Mouse (Mus musculus) hematopoietic stem cell, adult 5-6 weeks (primary cell): Measurements from ENCODE around the gene Gm5128. TPM values are rescaled to one million over a fixed set of nuclear protein-coding genes. Genes with fewer than 3 reads are reported as not detected.
A peak's percentile ranks its signal among the peaks of the same experiment; 100 is the strongest.
"Not testable (repeated sequence)": the region's sequence is repeated elsewhere in the genome, so short reads cannot be mapped to it uniquely, and the experiment has no call there.

Experiments
- ATAC-seq, 2 experiments: fragments of 125-278 bp in 1 of 2; replicated peaks in 1 of 2; 2 replicates each; pipeline ENCODE4 v1.8.0; 2016 to 2017; ENCODE audit warnings: inconsistent platforms in 2 of 2, mild to moderate bottlenecking in 2 of 2, moderate number of reproducible peaks in 2 of 2, low read depth in 1 of 2, moderate TSS enrichment in 1 of 2; ENCODE audit not compliant: low FRiP score in 2 of 2, poor library complexity in 2 of 2, severe bottlenecking in 2 of 2, insufficient read depth in 1 of 2, low TSS enrichment in 1 of 2
- total RNA-seq: library from RNA; stranded (forward); fragments of 172-1452, 232-1000 nt; gene quantifications from 2 replicates; pipeline ENCODE4 v1.2.3, GENCODE M21; 2017

Gene Gm5128
- total RNA-seq, result not detected in 2 replicates

DNA sequence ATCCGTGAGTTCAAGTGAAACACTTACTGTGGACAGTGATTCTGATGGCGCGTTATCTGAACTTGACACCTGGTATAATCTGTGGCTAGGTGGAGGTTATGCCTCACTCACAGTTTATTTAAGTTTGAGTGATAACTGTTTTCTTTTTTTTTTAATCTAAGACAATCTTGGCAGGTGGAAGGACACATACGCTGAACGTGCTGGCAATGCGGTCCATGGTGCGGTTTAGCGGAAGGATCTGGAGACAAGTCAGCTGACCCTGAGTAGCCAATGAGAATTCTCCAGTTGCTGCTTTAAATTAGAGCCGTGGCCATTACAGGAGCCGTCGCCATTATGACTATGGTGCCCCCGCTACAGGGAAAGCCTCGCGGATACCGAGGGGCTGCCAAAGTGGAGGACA, at the start of gene Gm5128:
Gene Gm5128 (plus strand): TSS at position 301 of the 400 bp plus-strand sequence.
- ATAC-seq, result not testable (repeated sequence)

DNA sequence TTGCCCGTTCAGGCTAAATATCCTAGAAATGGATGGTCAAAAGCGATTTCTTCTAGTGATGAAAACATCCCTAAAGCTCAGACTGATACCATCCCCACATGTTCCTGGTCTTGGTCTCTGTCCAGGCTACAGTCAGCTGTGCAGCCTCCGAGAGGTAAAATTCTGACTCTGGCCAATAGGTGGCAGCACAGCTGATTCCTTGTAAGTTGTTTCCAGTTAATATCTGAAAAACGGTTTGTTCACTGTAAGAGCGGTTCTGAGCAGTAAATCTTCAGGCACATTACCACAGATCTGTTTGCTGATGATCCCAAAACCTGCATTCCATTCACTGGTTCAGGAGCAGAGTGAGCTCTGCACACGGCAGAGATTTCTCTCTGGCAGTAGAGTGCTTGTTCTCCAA, 12.4 kb upstream of the Gm5128 start:
- ATAC-seq, result peak in 1 of 2 experiments; percentile 58; a peak in 1 of 4 replicates

DNA sequence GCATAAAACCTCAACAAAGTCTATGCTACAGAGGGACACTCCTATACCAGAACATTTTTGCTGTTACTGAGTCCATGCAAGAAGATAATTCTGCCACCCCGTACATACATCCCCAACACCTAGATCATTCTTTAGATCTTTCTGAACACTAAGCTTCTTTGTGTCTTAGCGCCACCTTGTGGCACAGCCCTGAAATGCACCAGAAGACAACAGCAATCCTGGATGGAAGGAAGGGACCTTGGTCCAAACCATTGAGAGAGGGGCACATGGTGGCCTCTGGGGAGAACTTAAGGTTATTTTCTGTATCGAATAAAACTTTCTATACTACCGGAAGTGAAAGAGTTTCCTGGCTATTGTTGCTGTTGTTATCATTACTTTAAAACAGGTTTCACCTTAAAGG, 11.1 kb upstream of the Gm5128 start:
- not testable (repeated sequence) for ATAC-seq

DNA sequence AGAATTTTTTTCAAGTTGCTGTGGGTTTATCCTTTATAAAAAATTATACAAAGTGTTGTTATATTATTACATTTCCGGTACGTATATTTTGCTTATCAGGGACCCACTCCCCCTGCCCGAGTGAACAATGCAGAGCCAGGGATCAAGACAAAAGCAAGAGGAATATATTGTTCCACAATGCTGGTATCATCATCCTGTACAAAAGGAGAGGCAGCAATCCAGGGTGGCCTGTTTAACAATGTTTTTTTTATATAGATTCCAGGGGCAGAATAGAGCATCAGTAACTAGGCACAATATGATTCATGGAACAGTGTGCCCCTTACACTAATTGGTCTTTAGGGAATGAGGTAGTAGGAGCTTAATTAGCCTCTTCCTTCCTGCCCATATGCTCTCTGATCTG, 30.5 kb downstream of the Gm5128 start:
- ATAC-seq, result not testable (repeated sequence)

DNA sequence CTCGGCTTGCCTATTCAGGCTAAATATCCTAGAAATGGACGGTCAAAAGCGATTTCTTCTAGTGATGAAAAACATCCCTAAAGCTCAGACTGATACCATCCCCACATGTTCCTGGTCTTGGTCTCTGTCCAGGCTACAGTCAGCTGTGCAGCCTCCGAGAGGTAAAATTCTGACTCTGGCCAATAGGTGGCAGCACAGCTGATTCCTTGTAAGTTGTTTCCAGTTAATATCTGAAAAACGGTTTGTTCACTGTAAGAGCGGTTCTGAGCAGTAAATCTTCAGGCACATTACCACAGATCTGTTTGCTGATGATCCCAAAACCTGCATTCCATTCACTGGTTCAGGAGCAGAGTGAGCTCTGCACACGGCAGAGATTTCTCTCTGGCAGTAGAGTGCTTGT, 48.1 kb downstream of the Gm5128 start:
- peak; percentile 32 to 58; a peak in 1 of 4 replicates for ATAC-seq

DNA sequence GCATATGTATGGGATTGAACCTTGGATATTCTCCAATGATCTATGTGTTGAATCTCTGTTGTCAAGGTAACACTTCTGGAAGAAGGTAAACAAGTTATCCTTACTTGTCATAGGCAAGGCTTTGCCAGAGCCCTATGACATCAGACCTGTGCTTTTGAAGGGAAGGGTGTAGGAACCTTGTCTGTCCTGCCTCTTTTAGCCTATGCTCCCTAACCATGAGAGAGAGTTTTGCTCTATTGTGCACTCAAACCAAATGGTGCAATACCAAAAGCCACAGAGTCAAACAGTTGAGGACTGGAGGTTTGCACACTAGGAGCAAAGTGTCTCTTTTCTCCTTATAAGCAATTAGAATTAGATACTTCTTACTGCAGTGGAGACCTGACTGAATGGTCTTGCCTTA, 48.7 kb downstream of the Gm5128 start:
- ATAC-seq, result not testable (repeated sequence)

DNA sequence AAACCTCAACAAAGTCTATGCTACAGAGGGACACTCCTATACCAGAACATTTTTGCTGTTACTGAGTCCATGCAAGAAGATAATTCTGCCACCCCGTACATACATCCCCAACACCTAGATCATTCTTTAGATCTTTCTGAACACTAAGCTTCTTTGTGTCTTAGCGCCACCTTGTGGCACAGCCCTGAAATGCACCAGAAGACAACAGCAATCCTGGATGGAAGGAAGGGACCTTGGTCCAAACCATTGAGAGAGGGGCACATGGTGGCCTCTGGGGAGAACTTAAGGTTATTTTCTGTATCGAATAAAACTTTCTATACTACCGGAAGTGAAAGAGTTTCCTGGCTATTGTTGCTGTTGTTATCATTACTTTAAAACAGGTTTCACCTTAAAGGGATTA, 49.4 kb downstream of the Gm5128 start:
- peak in 1 of 2 experiments; percentile 58; a peak in 2 of 4 replicates for ATAC-seq

Other genes starting within 250 kb of the Gm5128 start
- 0.19 and 0.30 TPM in 2 replicates for gene Gm15023, start 195.7 kb upstream of the Gm5128 start, total RNA-seq
- gene Tceal6, start 162.6 kb upstream of the Gm5128 start, total RNA-seq, result not detected in 2 replicates
- gene Pramel3, start 71.0 kb upstream of the Gm5128 start, total RNA-seq, result not detected in 2 replicates
- gene Gm7903, start 60.6 kb downstream of the Gm5128 start, total RNA-seq, result 0.38 TPM in 1 of 2 replicates, not detected in the other
- gene AV320801, start 121.3 kb downstream of the Gm5128 start, total RNA-seq, result 0.19 and 0.30 TPM in 2 replicates
- 0.38 and 1.2 TPM in 2 replicates for gene Nxf7, start 225.5 kb downstream of the Gm5128 start, total RNA-seq